Mouse (Mus musculus): ENCODE measurements at regions not wholly inside any gene's neighbourhood (a gene's known extent, or its start where the extent isn't known, plus 50 kb on each side); places are given as distances from the start of the nearest gene placed in this dataset.

GRCm38 (mm10) chr2:71694758-71695310 is 50.6 kb upstream of the Itga6 start:
- TF ChIP-seq POLR2A (IDR thresholded peaks at IDR 0.05; ENCODE audit: extremely low read depth, insufficient read depth, low read length) (no peak), CTCF (IDR thresholded peaks at IDR 0.05; ENCODE audit: extremely low read depth, insufficient read depth, low read length) (no peak)

Data from cortical plate, adult 2 months (tissue).